Mouse (Mus musculus) embryonic stem cell, embryonic (primary cell): ENCODE data around the gene Galc.

Source experiments
- CTCF ChIA-PET, 4 experiments: fragments of 300-600 bp in 2 of 4; fragments of 350-600 bp in 2 of 4; sonication (Branson Sonifier 250); formaldehyde crosslinking; loops; one replicate each; lab custom pipeline; 2022; ENCODE audit warnings: inconsistent platforms in 2 of 4; lab: Charles Lee
- POLR2A ChIA-PET, 4 experiments: fragments of 300-600 bp in 2 of 4; fragments of 350-600 bp in 2 of 4; sonication (Branson Sonifier 250); formaldehyde crosslinking; loops; one replicate each; lab custom pipeline; 2022; ENCODE audit warnings: antibody characterized with exemption in 4 of 4, inconsistent platforms in 1 of 4; lab: Charles Lee

Gene Galc

DNA sequence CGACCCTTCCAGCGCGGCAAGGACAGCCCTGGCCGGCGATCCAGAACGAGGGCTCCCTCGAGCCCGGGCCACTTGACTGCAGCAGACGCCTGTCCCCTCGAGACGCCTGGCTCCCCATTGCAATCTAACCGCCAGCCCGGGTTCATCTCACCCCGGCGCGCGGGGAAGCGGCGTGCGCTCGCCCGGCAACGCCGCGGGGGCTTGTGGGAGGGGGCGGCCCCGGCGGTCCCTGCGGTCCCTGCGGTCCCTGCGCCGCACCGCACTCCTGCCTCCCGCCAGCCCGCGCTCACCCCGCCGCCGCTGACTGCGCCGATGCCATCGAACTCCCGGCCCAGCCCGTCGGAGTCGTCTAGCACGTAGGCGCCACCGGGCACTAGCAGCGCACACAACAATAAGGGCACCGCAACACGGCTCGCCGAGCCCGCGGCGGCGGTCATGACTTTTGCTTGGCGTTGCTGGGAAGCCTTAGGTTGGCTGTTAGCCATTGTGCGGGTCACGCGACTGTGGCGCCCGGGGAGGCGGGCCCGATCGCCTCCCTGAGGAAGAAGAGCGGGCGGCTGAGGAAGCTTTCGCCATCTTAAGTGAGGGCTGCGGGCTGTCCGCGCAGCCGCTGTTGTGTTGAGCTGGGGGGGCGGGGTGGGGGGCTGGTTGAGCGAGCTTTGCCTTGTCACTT lies at the start of gene Galc:
TSS of gene Galc (minus strand) at position 615 of the 673 bp plus-strand sequence.
- POLR2A ChIA-PET = interaction anchor here in 3 of 4 experiments (0.6 to 1.2 kb wide), 14 partner anchors 9 to 752 kb away, joined by 3 to 7 read pairs (median 3); partner anchors contain the start of genes Spata7 (in 3 of the 3) and Eml5 (in 1 of the 3)
- CTCF ChIA-PET = interaction anchor here in 1 of 4 experiments (0.6 kb wide), 1 partner anchor 316 kb away, joined by 4 read pairs; no protein-coding TSS in a partner anchor

DNA sequence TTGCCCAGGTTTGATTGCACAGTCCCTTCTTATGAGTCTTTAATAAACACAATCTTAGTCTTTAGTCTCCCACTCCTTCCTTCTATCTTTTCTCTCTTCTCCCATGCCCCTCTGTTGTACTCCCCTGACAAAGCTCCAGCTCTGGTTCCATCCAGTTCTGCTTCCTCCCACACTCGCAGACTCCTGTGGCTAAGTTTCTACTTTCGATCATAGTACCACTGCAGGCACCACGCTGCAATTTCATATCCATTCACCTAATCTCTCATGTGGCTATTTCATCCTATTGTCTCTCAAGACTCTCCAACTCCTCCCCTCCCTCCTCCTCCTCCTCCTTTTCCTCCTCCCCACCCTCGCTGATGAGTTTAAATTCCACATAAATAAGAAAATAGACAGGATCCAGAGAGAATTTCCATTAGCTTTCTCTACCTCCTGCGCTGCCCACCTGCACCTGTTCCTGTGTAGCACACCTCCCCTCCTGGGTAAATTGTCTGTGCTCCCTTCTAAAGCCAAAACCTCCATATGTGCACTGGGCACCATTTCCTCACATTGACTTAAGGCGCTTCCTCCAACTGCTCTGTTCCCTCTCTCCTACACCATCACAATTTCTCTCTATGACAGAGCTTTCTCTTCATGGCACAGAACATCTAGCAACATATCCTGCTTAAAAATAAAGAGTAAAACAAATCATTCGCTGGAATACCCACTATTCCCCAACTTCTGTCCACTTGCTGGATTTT lies 48.1 kb upstream of the Galc start:
- CTCF ChIA-PET = no interaction called here
- POLR2A ChIA-PET = interaction anchor here in 1 of 4 experiments (1.0 kb wide), 1 partner anchor 11 kb away, joined by 3 read pairs; no protein-coding TSS in a partner anchor

- POLR2A ChIA-PET = no interaction called here
- CTCF ChIA-PET = no interaction called here
These were observed 43.8 kb upstream of the Galc start for GRCm38 (mm10) chr12:98303013-98303412.

DNA sequence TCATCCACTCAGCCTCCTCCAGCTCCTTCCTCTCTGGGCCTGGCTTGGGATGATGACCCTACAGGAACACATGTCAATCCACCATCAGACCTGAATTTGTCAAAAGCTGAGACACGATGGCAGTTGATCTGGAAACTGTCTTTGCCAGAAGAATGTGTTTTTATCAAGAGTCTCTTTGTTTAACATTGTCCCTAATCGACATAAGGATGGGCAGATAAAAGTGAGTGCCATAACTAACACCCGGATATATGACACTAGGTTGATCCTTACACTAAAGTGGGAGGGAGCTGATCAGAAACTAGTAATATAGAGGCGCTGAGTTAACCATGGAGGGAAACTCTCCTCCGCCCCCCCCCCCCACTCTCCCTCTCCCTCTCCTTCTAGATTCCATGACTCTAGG lies 42.7 kb upstream of the Galc start:
- ChIA-PET CTCF (no interaction called here), POLR2A (no interaction called here)

- ChIA-PET POLR2A (no interaction called here), CTCF (no interaction called here)
These were observed 35.0 kb upstream of the Galc start for GRCm38 (mm10) chr12:98294241-98294640.

- CTCF ChIA-PET = interaction anchor here in 1 of 4 experiments (0.6 kb wide), 1 partner anchor 21 kb away, joined by 3 read pairs; no protein-coding TSS in a partner anchor
- POLR2A ChIA-PET = no interaction called here
These were observed 33.0 kb upstream of the Galc start for GRCm38 (mm10) chr12:98292278-98292677.

DNA sequence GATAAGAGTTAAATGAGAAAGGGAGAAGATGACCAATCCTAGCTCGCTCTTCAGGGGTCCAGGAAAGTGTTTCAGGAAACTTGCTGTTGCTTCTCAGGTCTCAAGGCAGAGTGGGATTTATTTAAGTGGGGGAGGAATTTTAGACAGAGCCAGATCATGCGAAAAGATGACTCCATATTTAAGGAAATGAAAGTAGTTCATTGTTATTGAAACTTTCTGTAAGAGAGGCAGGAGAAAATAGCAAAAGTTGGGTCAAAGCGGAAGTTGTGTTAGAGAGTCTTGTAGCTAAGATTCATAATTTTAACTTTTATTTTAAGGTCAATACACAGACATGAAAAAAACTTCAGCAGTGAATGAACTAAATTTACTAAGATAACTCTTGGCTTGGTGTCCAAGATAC lies 31.2 kb upstream of the Galc start:
- ChIA-PET POLR2A (no interaction called here), CTCF (no interaction called here)

DNA sequence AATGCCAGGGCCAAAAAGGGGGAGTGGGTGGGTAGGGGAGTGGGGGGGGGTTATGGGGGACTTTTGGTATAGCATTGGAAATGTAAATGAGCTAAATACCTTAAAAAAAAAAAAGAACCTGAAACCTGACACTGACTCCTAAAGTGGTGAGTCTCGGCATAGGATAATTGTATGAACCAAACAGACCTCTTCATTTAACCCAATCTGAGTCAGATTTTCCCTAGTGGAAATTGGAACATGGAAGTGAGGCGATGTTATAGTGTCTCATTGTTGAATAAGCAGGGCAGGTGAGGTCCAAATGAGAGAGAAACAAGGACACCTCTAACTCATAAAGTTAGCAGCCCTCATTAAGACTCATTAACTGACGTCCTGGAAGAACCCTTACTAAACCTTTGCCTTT lies 25.2 kb upstream of the Galc start:
- CTCF ChIA-PET = no interaction called here
- POLR2A ChIA-PET = no interaction called here

GRCm38 (mm10) chr12:98283487-98283860 lies 24.2 kb upstream of the Galc start:
- ChIA-PET CTCF (no interaction called here), POLR2A (interaction anchor here in 1 of 4 experiments (0.6 kb wide), 1 partner anchor 21 kb away, joined by 3 read pairs; no protein-coding TSS in a partner anchor)

DNA sequence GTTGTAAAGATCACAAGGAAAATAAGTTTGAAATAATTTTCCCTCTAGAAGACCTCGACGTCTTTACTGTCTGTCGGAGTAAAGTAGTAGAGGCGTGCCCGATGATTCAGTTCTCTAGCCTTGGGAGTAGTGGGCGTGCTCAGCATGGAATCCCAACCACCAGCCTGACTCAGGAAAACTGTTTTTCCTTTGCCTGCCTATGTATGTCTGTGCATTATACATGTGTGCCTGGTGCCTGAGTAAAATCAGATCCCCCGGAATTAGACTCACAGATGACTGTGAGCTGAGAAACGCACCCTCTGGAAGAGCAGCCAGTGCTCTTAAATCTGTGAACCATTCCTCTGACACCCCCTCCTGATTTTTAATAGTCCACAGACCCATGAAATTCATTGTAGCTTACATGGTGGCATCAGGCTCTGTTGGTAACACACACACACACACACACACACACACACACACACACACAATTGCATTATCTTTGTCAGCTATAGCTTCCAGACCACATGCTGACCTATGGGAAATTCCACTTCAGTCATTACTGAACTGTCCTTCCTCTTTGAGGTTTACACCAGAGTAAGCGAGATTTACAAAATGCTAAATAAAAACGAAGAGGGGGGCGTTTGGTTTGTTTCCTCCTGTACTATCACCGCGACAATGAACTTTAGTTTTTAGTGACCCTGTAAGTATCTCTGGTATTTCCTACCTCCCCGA lies 23.7 kb upstream of the Galc start:
- CTCF ChIA-PET = interaction anchor here in 1 of 4 experiments (0.7 kb wide), 1 partner anchor 391 kb away, joined by 3 read pairs; no protein-coding TSS in a partner anchor
- POLR2A ChIA-PET = interaction anchor here in 1 of 4 experiments (0.6 kb wide), 1 partner anchor 21 kb away, joined by 3 read pairs; no protein-coding TSS in a partner anchor

DNA sequence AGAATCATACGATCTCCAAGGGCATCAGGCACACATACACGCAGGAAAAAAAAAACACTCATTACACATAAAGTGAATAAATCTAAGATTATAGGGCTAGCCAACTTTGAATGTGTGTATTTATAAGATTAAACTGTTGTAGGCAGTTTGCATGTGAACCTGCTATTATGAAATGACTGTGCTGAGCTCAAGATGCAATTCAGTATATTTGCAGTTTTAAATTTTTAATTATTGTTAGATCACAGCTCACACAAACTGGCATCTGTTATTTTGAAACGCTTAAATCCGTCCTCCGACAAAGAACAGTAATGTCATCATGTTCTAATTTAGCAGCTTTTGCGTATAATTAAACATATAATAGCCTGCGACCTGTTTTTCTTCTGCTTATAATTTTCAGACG lies 21.7 kb upstream of the Galc start:
- ChIA-PET POLR2A (no interaction called here), CTCF (interaction anchor here in 3 of 4 experiments (0.7 to 1.2 kb wide), 7 partner anchors 67 to 436 kb away, joined by 3 to 9 read pairs (median 3); no protein-coding TSS in a partner anchor)

- POLR2A ChIA-PET = no interaction called here
These were observed 21.3 kb upstream of the Galc start for GRCm38 (mm10) chr12:98280530-98280929.

GRCm38 (mm10) chr12:98272433-98272832 lies 13.2 kb upstream of the Galc start:
- ChIA-PET POLR2A (no interaction called here), CTCF (interaction anchor here in 1 of 4 experiments (0.7 kb wide), 1 partner anchor 313 kb away, joined by 3 read pairs; no protein-coding TSS in a partner anchor)

More at GRCm38 (mm10) chr12:98280530-98280929, 21.3 kb upstream of the Galc start:
- CTCF ChIA-PET = interaction anchor here in 3 of 4 experiments (0.8 to 1.2 kb wide), 4 partner anchors 67 to 394 kb away, joined by 3 to 9 read pairs (median 5); no protein-coding TSS in a partner anchor

- POLR2A ChIA-PET = no interaction called here
- CTCF ChIA-PET = interaction anchor here in 2 of 4 experiments (0.6 kb wide), 2 partner anchors 22 to 476 kb away, joined by 3 read pairs; no protein-coding TSS in a partner anchor
These were observed 11.7 kb upstream of the Galc start for GRCm38 (mm10) chr12:98270810-98271566.

- POLR2A ChIA-PET = no interaction called here
- CTCF ChIA-PET = no interaction called here
These were observed 10.8 kb upstream of the Galc start for GRCm38 (mm10) chr12:98269791-98270745.

DNA sequence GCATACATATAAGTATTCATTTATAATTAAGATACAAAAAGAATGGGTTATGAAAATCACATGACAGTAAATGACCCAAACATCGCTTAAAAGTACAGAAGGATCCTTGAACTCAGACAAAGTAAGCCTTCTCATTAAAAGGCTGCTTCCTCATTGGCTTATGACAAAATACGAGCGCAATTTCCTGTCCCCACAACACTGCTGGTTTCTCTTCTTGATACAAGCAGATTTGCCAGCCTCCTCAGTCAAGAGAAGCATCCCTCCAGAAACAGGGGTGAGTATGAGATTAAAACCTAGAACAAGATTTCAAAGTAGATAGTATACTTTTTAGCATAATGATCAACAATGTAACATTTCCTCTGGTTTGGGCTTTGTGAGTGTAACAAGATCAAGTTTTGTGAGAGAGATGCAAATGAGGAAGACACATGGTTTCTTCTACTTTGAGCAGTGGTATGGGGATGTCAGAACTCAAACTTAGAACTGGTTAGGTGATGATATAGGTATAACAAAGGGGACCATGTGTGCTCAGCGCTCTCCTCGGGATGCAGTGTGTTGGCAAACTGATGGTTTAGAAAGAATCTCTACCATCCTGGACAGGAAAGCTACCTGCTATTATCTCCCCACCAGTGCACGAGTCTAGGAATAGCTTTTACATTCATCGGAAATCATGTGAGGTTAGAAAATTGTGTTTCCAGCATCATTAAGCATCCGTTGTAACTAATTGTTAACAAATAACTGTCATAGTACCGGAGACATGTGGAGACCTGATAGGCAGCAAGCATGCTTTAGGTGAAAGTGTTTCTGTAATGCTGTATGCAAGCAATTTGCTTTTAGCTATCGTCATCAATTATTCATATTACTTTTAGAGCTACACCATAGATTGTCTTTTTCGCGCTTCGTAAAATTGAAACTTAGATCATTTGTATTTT lies 9.4 kb upstream of the Galc start, which contains the start of gene Gpr65:
TSS of gene Gpr65 (plus strand) at position 195 of the 929 bp plus-strand sequence.
- CTCF ChIA-PET = no interaction called here
- POLR2A ChIA-PET = interaction anchor here in 1 of 4 experiments (0.5 kb wide), 1 partner anchor 18 kb away, joined by 6 read pairs; no protein-coding TSS in a partner anchor
